Comparison of ENCODE assay signal across 19 mouse cellular contexts in the genomic region with DNA sequence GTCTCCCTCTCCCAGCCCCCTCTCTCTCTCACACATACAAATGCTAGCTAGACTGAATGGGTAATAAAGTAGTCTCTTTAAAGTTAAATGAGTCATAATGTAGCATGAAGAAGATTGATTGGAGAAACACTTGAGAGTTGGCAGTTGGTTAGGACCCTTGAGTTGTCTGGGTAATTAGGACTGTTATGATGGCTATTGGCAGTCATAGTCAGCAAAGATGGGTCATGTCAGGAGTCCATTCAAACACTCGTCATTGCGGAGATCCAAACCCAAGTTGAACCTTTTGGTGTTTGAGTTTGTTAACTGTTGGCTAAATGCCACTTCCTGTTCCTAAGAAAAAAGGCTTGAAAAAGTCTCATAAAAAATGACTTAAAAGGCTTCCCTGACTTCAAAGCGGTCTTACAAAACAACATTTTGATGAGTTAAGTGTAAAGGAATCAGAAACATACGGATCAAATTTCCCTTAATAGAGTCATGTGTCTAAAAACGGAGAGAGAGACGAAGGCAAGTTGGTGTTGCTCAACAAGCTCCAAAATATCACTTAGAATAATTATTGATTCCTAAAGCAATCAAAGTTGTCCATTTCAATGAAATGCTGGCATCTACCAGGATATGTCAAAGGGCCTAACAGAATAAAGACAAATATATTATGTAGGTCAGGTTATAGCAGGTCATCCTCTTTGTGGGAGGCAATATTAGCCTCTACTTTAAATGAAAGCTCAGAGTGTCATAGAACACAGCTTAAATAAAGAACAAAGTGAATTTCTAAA.
A peak's percentile ranks its signal among the peaks of the same experiment; 100 is the strongest.
DNase-seq lines count a peak whose midpoint lies in the region; ATAC-seq and TF ChIP-seq lines count a peak whose summit lies in the region.
"Had no signal": no experiment of that assay in that cellular context is flagged by ENCODE, and none has a peak within 500 bp of the region (broad histone marks: within the 10 kb centered on the region; RNA-seq: fewer than 3 reads in every experiment).

No protein-coding gene starts in this region.

- H3K9ac ChIP-seq in forebrain, embryonic 14.5 days (ENCODE audit: low read length): no peak overlapping the region
- no peak overlapping the region for H3K9ac ChIP-seq in forebrain, embryonic 12.5 days
- no peak overlapping the region for H3K9ac ChIP-seq in lung, embryonic 14.5 days
- H3K9ac ChIP-seq: embryonic facial prominence, embryonic 13.5 days; intestine, embryonic 15.5 days; liver, embryonic 15.5 days had no signal

- DNase-seq in forebrain, embryonic 14.5 days (ENCODE audit: low spot score): no peak
- peak; percentile 91 for DNase-seq in lung, embryonic 14.5 days
- DNase-seq in lung, postnatal 14 days: no peak
- peak; percentile 37 for DNase-seq in fibroblast of lung, adult 2 months (ENCODE audit: low read depth)
- peak; percentile 42 for DNase-seq in lung, postnatal 10 days
- DNase-seq in natural killer cell, adult 2 months (ENCODE audit: low spot score in 2 of 2): no peak
- no peak for DNase-seq in spleen, adult 12 weeks (ENCODE audit: low spot score)
- DNase-seq: adrenal gland, postnatal 10 days; B cell, adult 2 months; cerebellum, adult 9-11 months; gastrocnemius, postnatal 25 days; thymus, adult 2 months had no signal

- H3K4me2 ChIP-seq in forebrain, embryonic 14.5 days (ENCODE audit: low read length): no peak overlapping the region
- H3K4me2 ChIP-seq in forebrain, embryonic 12.5 days: no peak overlapping the region
- no peak overlapping the region for H3K4me2 ChIP-seq in lung, embryonic 14.5 days
- H3K4me2 ChIP-seq: embryonic facial prominence, embryonic 13.5 days; heart, embryonic 11.5 days; intestine, embryonic 15.5 days; liver, embryonic 15.5 days had no signal

- TF ChIP-seq CTCF in lung, embryonic 14.5 days (IDR thresholded peaks at IDR 0.05; ENCODE audit: low read depth): no peak

- no peaks in the 10 kb centered on the region for H3K27me3 ChIP-seq in forebrain, embryonic 14.5 days (replicated peaks; ENCODE audit: control insufficient read depth, insufficient read depth, low read length)
- no peaks in the 10 kb centered on the region for H3K27me3 ChIP-seq in forebrain, embryonic 12.5 days
- no peaks in the 10 kb centered on the region for H3K27me3 ChIP-seq in lung, embryonic 14.5 days (ENCODE audit: insufficient read depth, low read length)
- H3K27me3 ChIP-seq: embryonic facial prominence, embryonic 13.5 days; intestine, embryonic 15.5 days; liver, embryonic 15.5 days had no signal

- whole genome bisulfite sequencing in forebrain, embryonic 14.5 days: 65% methylated on average over 6 of the region's 6 CpGs
- 71% methylated on average over 6 of the region's 6 CpGs for WGBS in forebrain, embryonic 12.5 days
- 26% methylated on average over 6 of the region's 6 CpGs for WGBS in lung, embryonic 14.5 days

- H3K9me3 ChIP-seq in forebrain, embryonic 14.5 days (replicated peaks; ENCODE audit: control insufficient read depth, low read length): no peaks in the 10 kb centered on the region
- H3K9me3 ChIP-seq in forebrain, embryonic 12.5 days: no peaks in the 10 kb centered on the region
- no peaks in the 10 kb centered on the region for H3K9me3 ChIP-seq in lung, embryonic 14.5 days (ENCODE audit: low read depth, low read length)
- H3K9me3 ChIP-seq: embryonic facial prominence, embryonic 13.5 days; intestine, embryonic 15.5 days; liver, embryonic 15.5 days; midbrain, embryonic 10.5 days had no signal

- no peaks in the 10 kb centered on the region for H3K4me1 ChIP-seq in forebrain, embryonic 14.5 days (ENCODE audit: control insufficient read depth, insufficient read depth, low read length)
- H3K4me1 ChIP-seq in forebrain, embryonic 12.5 days: no peaks in the 10 kb centered on the region
- H3K4me1 ChIP-seq in lung, embryonic 14.5 days (ENCODE audit: insufficient read depth): 0 out of 2 replicates have a peak, but pooled peaks cover 3% of the 10 kb centered on the region
- H3K4me1 ChIP-seq: intestine, embryonic 15.5 days; liver, embryonic 15.5 days; midbrain, embryonic 10.5 days had no signal

- peak; percentile 44; the same call in 1 of the 2 replicates for ATAC-seq in forebrain, embryonic 14.5 days
- ATAC-seq in forebrain, embryonic 12.5 days (ENCODE audit: low FRiP score): no peak
- peak; percentile 94 for ATAC-seq in lung, embryonic 14.5 days (ENCODE audit: insufficient read depth)
- ATAC-seq: forebrain, embryonic 16.5 days; intestine, embryonic 15.5 days had no signal

- H3K36me3 ChIP-seq in forebrain, embryonic 14.5 days (ENCODE audit: control insufficient read depth, insufficient read depth, low read length): no peaks in the 10 kb centered on the region
- no peaks in the 10 kb centered on the region for H3K36me3 ChIP-seq in forebrain, embryonic 12.5 days (replicated peaks)
- H3K36me3 ChIP-seq in lung, embryonic 14.5 days (ENCODE audit: insufficient read depth): no peaks in the 10 kb centered on the region
- H3K36me3 ChIP-seq: embryonic facial prominence, embryonic 13.5 days; intestine, embryonic 15.5 days; liver, embryonic 15.5 days; midbrain, embryonic 10.5 days had no signal

- H3K4me3 ChIP-seq in forebrain, embryonic 14.5 days (ENCODE audit: low read depth, low read length): no peak overlapping the region
- H3K4me3 ChIP-seq in forebrain, embryonic 12.5 days (replicated peaks): no peak overlapping the region
- H3K4me3 ChIP-seq in lung, embryonic 14.5 days (ENCODE audit: low read depth, low read length): no peak overlapping the region
- H3K4me3 ChIP-seq: embryonic facial prominence, embryonic 13.5 days; intestine, embryonic 15.5 days; liver, embryonic 15.5 days; midbrain, embryonic 10.5 days had no signal

- no peak overlapping the region for H3K27ac ChIP-seq in forebrain, embryonic 14.5 days (ENCODE audit: low read depth, low read length)
- H3K27ac ChIP-seq in forebrain, embryonic 12.5 days: no peak overlapping the region
- H3K27ac ChIP-seq in lung, embryonic 14.5 days (ENCODE audit: low read depth): no peak overlapping the region
- H3K27ac ChIP-seq: embryonic facial prominence, embryonic 13.5 days; intestine, embryonic 15.5 days; liver, embryonic 15.5 days; midbrain, embryonic 10.5 days had no signal

Comparison
In these comparisons a context has a peak if more than half of its experiments do, and no peak if none do; other contexts are left out.
1. DNase-seq: peak in lung, embryonic 14.5 days (single experiment), fibroblast of lung, adult 2 months (single experiment) and lung, postnatal 10 days (single experiment); none in forebrain, embryonic 14.5 days (single experiment), lung, postnatal 14 days (single experiment), natural killer cell, adult 2 months (0 of 2) and spleen, adult 12 weeks (single experiment).